Mouse (Mus musculus) midbrain, embryonic 10.5 days (tissue): ENCODE measurements around the gene Crk. TPM values are rescaled to one million over a fixed set of nuclear protein-coding genes. Genes with fewer than 3 reads are reported as not detected.

ENCODE experiments used
- DNase-seq: peaks from one replicate; pipeline ENCODE4 v3.0.0-alpha.2; 2017; ENCODE audit warnings: low spot score
- H3K27ac ChIP-seq: fragments of 300-500 bp; sonication (generic); replicated peaks from 2 replicates; pipeline ENCODE4 v1.5.1; 2016; ENCODE audit warnings: mild to moderate bottlenecking
- H3K27me3 ChIP-seq: fragments of 300-500 bp; sonication (generic); 2 replicates; pipeline ENCODE4 v1.6.1; 2016; ENCODE audit warnings: low read depth, mild to moderate bottlenecking; ENCODE audit not compliant: poor library complexity, severe bottlenecking
- H3K36me3 ChIP-seq: fragments of 300-500 bp; sonication (generic); 2 replicates; pipeline ENCODE4 v1.6.1; 2016; ENCODE audit warnings: mild to moderate bottlenecking, moderate library complexity
- H3K4me1 ChIP-seq: fragments of 300-500 bp; sonication (generic); 2 replicates; pipeline ENCODE4 v1.6.1; 2016
- H3K4me3 ChIP-seq: fragments of 300-500 bp; sonication (generic); 2 replicates; pipeline ENCODE4 v1.5.1; 2016; ENCODE audit warnings: mild to moderate bottlenecking, moderate library complexity
- H3K9me3 ChIP-seq: fragments of 300-500 bp; sonication (generic); replicated peaks from 2 replicates; pipeline ENCODE4 v1.6.1; 2016; ENCODE audit warnings: mild to moderate bottlenecking
- WGBS: fragments of 180-500 bp; shearing (Covaris S2); methylation state at CpG from one replicate; pipeline ENCODE4 v1.1.7; 2016; 5-methylcytosine and 5-hydroxymethylcytosine counted together
- polyA plus RNA-seq: library from polyadenylated mRNA; unstranded; fragments of >200 nt; fragmentation: Nextera tagmentation; extraction: Ambion mirVana; gene quantifications from 2 replicates; pipeline ENCODE4 v1.2.1, GENCODE M21; 2016

The Crk gene
- polyA plus RNA-seq, 1 experiment from 2014 or later = 133 TPM

DNA sequence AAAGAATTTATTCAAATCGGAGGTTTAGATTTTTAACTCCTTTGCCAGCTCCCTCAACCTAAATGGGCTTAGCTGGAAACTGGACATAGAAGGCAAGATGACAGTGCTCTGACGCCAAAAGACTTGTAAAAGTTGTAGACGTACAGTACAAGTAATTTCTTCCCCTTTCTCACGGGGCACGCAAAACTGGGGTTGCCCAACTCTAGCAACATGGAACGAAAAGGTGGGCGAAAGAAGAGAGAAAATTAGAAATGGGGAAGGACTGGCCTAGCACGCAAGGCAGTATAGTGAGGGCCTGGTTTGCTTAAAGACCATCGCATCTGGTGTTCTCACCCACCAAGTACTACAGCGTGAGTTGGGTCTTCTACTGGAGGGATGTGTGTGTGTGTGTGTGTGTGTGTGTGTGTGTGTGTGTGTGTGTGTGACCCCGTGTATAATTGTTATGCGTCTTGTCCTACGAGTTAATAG lies 28.1 kb upstream of the Crk start:
- no peaks in the 10 kb centered on the region for H3K9me3 ChIP-seq
- no peak for DNase-seq
- no peaks in the 10 kb centered on the region for H3K36me3 ChIP-seq
- peak overlapping the region; percentile 79 for H3K4me3 ChIP-seq
- peaks cover 52% of the 10 kb centered on the region for H3K27me3 ChIP-seq
- peak overlapping the region; percentile 88 for H3K27ac ChIP-seq
- WGBS = 44% methylated on average over 13 of the region's 13 CpGs
- H3K4me1 ChIP-seq = peaks cover 59% of the 10 kb centered on the region

- DNase-seq = peak; percentile 76
- Histone ChIP-seq H3K27me3 (peaks cover 58% of the 10 kb centered on the region), H3K36me3 (no peaks in the 10 kb centered on the region), H3K27ac (peak overlapping the region; percentile 88), H3K9me3 (no peaks in the 10 kb centered on the region), H3K4me1 (peaks cover 65% of the 10 kb centered on the region), H3K4me3 (peak overlapping the region; percentile 79)
- under 1% methylated on average over 54 of the region's 54 CpGs for whole genome bisulfite sequencing
These were observed 27.4 kb upstream of the Crk start for GRCm38 (mm10) chr11:75651426-75652221.

GRCm38 (mm10) chr11:75652222-75652941 lies 26.7 kb upstream of the Crk start:
- H3K4me1 ChIP-seq = peaks cover 71% of the 10 kb centered on the region
- peak overlapping the region; percentile 88 for H3K27ac ChIP-seq

DNA sequence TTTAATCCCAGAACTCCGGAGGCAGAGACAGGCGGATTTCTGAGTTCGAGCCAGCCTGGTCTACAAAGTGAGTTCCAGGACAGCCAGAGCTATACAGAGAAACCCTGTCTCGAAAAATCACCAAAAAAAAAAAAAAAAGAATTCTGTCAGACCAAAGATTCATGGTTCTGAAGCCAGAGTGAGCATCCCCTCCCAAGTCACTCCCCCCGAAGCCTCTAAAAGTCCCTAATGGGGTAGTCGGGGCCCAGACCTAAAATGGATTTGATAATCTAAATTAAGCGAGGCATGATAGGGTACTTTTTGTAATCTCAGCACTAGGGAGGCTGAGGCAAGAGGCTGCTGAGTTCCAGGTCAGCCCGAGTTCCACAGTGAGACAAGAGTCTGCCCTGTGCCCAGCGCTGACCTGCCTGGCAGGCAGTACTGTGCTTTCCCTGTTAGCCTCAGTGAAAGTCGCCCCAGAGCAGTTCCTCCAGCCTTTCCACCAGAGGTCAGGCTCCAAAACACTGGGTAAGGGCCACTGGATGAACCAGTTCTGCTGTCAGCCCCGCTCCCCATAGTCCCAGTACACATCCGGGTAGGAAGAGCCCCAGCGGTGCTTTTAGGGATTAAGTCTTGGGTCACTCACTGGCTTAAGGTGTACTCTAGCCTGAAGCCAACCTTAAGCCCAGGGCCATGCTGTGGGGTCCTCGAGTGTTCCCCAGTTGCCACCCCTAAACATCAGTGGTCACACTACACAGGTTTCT lies 25.9 kb upstream of the Crk start:
- WGBS = 28% methylated on average over 14 of the region's 14 CpGs
- H3K27me3 ChIP-seq = peaks cover 73% of the 10 kb centered on the region
- peak overlapping the region; percentile 70 for H3K4me3 ChIP-seq
- H3K4me1 ChIP-seq = peaks cover 71% of the 10 kb centered on the region
- DNase-seq = peak; percentile 42
- H3K36me3 ChIP-seq = no peaks in the 10 kb centered on the region
- H3K27ac ChIP-seq = 0 out of 2 replicates have a peak overlapping the region, but pooled peaks have one; percentile 70
- no peaks in the 10 kb centered on the region for H3K9me3 ChIP-seq

More at GRCm38 (mm10) chr11:75652222-75652941, 26.7 kb upstream of the Crk start:
- Histone ChIP-seq H3K36me3 (no peaks in the 10 kb centered on the region), H3K9me3 (no peaks in the 10 kb centered on the region), H3K4me3 (peak overlapping the region; percentile 79), H3K27me3 (peaks cover 66% of the 10 kb centered on the region)
- WGBS = 21% methylated on average over 20 of the region's 20 CpGs
- DNase-seq = no peak

DNA sequence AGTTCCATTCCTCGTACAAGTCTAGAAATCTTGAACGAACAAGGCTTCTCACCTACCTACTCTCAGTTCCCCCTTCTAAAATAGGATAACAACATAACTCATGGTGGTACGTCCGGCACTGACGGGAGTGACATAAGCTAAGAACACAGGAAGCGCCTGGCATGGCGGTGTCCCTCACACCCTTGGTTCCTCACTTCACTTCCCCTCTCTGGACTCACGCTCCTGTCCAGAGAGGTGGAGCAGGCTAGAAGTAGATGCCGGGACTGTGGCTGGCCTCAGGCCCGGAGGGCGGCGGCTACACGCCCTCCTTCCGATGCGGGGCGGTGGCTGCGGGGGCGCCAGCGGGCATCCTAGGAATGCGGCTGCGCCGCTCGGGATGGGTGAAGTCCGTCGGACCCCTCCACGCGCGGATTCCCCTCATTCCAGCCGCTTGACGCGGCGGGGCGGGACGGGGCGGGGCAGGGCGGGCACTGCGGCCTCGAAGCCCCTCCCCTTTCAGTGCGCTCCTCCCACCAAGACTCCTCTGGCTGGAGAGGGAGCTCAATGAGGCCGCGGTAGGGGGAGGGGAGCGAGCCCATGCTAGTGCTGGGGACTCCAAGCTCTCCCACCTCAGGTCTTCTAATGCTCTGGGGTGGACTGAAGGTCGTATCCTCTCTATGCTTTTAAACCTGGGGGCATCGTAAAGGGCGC lies 25.1 kb upstream of the Crk start:
- Histone ChIP-seq H3K9me3 (no peaks in the 10 kb centered on the region), H3K4me3 (peak overlapping the region; percentile 70), H3K4me1 (peaks cover 71% of the 10 kb centered on the region), H3K36me3 (no peaks in the 10 kb centered on the region), H3K27ac (peak overlapping the region; percentile 70), H3K27me3 (peaks cover 77% of the 10 kb centered on the region)
- peak; percentile 89 for DNase-seq
- WGBS = 2% methylated on average over 45 of the region's 45 CpGs

DNA sequence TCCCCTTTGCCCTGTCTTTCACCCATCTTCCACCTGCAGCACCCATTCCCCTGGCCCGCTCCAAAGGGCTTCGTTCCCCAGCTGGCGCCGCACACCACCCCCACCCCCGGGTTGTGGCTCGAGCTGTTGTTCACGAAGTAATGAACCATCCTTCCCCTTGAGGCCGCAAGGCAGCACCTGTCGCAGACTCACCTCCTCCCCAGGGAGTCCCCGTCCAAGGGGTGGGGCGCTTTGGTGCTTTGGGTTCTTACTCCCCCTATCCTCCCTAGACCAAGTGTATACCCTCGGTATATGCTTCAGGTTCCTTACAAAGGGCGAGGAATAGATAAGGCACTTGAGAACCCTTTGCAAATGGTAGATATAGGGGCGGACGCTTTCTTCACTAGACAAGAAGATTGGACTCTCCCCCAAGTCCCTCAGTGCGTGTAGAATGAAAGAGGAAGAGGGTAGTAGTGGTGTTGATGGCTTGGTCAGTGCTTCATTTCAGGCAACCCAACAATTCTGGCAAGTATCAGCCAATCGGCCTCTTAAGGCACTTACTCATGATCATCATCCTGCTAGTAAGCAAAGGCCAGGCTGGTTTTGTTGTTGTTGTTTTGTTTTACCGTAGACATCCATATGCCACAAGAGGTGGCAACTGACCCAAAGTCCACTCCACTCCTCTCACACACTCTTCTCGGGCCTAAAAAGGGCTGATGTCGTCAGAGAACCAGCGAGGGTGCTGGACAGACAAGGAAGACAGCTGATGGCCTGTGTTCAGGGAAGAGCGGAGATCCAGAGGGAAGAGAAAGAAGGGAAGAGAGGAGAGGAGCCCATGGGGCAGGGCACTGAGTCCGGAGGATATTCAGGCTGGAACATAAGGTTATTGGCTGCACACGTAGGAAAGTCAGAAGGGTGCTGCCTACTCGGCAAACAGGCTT lies 24.3 kb upstream of the Crk start:
- WGBS = 37% methylated on average over 25 of the region's 25 CpGs
- peaks cover 77% of the 10 kb centered on the region for H3K27me3 ChIP-seq
- H3K4me3 ChIP-seq = peak overlapping the region; percentile 70
- no peak for DNase-seq
- H3K36me3 ChIP-seq = peaks cover 4% of the 10 kb centered on the region; the same call in 1 of the 2 replicates
- H3K27ac ChIP-seq = peak overlapping the region; percentile 70
- H3K4me1 ChIP-seq = peaks cover 68% of the 10 kb centered on the region
- H3K9me3 ChIP-seq = no peaks in the 10 kb centered on the region

DNA sequence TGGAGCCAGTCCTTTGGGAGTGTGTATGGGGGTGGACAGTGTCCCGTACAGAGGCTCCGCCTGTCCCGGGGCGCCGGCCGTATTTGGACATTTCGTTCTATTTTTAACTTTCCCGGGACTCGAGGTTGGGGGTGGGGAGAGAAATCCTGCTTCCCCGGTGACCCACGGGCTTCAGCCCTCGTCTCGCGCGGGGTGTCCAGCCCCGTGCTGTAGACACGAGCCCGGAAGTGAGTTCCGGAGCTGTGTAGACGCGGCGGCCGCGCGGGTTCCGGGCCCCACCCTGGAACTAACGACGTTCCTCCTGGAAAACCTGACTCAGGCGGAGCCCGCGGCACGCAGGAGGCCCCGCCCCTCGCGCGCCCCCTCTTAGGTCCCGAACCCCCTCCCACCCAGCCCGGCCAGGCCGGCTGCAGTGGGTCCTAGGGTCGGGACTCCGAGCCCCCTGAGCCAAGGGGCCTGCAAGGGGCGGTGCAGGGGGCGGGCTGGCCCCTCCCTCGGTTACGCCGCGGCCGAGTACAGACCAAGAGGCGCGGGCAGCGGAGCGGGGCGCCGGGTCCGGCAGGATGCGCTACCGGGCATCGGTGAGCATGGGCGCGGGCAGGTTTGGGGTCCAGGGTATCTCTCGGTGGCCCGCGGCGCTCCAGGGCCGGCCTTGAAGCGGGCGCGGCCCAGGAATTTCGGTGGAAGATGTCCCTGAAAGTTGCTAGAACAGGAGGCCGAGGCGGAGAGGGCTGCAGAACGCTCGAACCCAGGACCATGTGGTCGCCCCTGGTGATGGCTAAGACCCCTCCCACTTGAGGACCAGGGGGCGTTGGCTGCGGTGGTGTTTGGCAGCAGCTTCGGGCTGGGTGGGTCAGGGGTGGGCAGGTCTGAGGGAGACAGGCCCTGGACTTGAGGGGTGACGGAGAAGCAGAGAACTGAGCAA lies 23.2 kb upstream of the Crk start:
- H3K4me3 ChIP-seq = peak overlapping the region; percentile 70
- H3K36me3 ChIP-seq = peaks cover 13% of the 10 kb centered on the region
- H3K4me1 ChIP-seq = peaks cover 60% of the 10 kb centered on the region
- H3K9me3 ChIP-seq = no peaks in the 10 kb centered on the region
- peak overlapping the region; percentile 83 for H3K27ac ChIP-seq
- 2% methylated on average over 78 of the region's 78 CpGs for WGBS
- H3K27me3 ChIP-seq = peaks cover 70% of the 10 kb centered on the region
- peak; percentile 63 for DNase-seq

GRCm38 (mm10) chr11:75656621-75657590 lies 22.2 kb upstream of the Crk start:
- H3K27ac ChIP-seq = peak overlapping the region; percentile 83
- 62% methylated on average over 19 of the region's 20 CpGs for WGBS
- H3K27me3 ChIP-seq = peaks cover 66% of the 10 kb centered on the region
- no peaks in the 10 kb centered on the region for H3K9me3 ChIP-seq
- peaks cover 23% of the 10 kb centered on the region for H3K36me3 ChIP-seq
- DNase-seq = no peak
- H3K4me3 ChIP-seq = peak overlapping the region; percentile 70
- H3K4me1 ChIP-seq = peaks cover 50% of the 10 kb centered on the region

- Histone ChIP-seq H3K9me3 (no peaks in the 10 kb centered on the region), H3K36me3 (peaks cover 30% of the 10 kb centered on the region), H3K4me1 (peaks cover 42% of the 10 kb centered on the region), H3K27ac (no peak overlapping the region), H3K27me3 (peaks cover 57% of the 10 kb centered on the region), H3K4me3 (no peak overlapping the region)
- DNase-seq = no peak
These were observed 21.2 kb upstream of the Crk start for GRCm38 (mm10) chr11:75657841-75658240.

DNA sequence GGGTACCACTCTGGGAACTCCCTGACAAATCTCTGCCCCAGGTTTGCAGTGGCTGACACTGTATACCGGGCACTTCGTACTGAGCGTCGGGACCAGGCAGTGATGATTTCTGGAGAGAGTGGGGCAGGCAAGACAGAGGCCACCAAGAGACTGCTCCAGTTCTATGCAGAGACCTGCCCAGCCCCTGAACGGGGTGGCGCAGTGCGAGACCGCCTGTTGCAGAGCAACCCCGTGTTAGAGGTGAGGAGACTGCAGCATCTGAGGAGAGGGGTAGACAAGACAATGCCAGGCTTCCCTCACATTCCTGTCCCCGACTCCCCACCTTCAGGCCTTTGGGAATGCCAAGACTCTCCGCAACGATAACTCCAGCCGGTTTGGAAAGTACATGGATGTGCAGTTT lies 20.7 kb upstream of the Crk start:
- WGBS = 94% methylated on average over 13 of the region's 13 CpGs
- Histone ChIP-seq H3K27me3 (peaks cover 52% of the 10 kb centered on the region), H3K4me1 (peaks cover 38% of the 10 kb centered on the region), H3K9me3 (no peaks in the 10 kb centered on the region), H3K36me3 (peaks cover 30% of the 10 kb centered on the region), H3K27ac (no peak overlapping the region), H3K4me3 (no peak overlapping the region)
- no peak for DNase-seq
